Mouse (Mus musculus): Measurements from ENCODE around the gene Preb. TPM values are rescaled to one million over a fixed set of nuclear protein-coding genes. Genes with fewer than 3 reads are reported as not detected.

The Preb gene
- polyA plus RNA-seq, 1 experiment, result 78.2 TPM

- TF ChIP-seq GATA1 (IDR thresholded peaks at IDR 0.05; ENCODE audit: low read length), result no peak
Observed at GRCm38 (mm10) chr5:30918691-30919090, 41.5 kb downstream of the Preb start.

GRCm38 (mm10) chr5:30917891-30918670 is 42.1 kb downstream of the Preb start:
- no peak for TF ChIP-seq GATA1 (IDR thresholded peaks at IDR 0.05; ENCODE audit: low read length)

GRCm38 (mm10) chr5:30917348-30917747 is 42.8 kb downstream of the Preb start:
- no peak for TF ChIP-seq GATA1 (IDR thresholded peaks at IDR 0.05; ENCODE audit: low read length)

GRCm38 (mm10) chr5:30916841-30917240 is 43.3 kb downstream of the Preb start:
- no peak for TF ChIP-seq GATA1 (IDR thresholded peaks at IDR 0.05; ENCODE audit: low read length)

GRCm38 (mm10) chr5:30915974-30916433 is 44.2 kb downstream of the Preb start:
- TF ChIP-seq GATA1 (IDR thresholded peaks at IDR 0.05; ENCODE audit: low read length), result no peak

- no peak for TF ChIP-seq GATA1 (IDR thresholded peaks at IDR 0.05; ENCODE audit: low read length)
Observed at GRCm38 (mm10) chr5:30915456-30915855, 44.7 kb downstream of the Preb start.

GRCm38 (mm10) chr5:30914849-30915248 is 45.3 kb downstream of the Preb start:
- TF ChIP-seq GATA1 (IDR thresholded peaks at IDR 0.05; ENCODE audit: low read length), result no peak

GRCm38 (mm10) chr5:30914101-30914635 is 46.0 kb downstream of the Preb start:
- TF ChIP-seq GATA1 (IDR thresholded peaks at IDR 0.05; ENCODE audit: low read length), result no peak

GRCm38 (mm10) chr5:30913060-30913841 is 46.9 kb downstream of the Preb start, which contains the start of gene Emilin1:
TSS of gene Emilin1 (plus strand) at chr5:30913402.
- TF ChIP-seq GATA1 (IDR thresholded peaks at IDR 0.05; ENCODE audit: low read length), result no peak

GRCm38 (mm10) chr5:30912156-30912555 is 48.0 kb downstream of the Preb start:
- TF ChIP-seq GATA1 (IDR thresholded peaks at IDR 0.05; ENCODE audit: low read length), result no peak

- TF ChIP-seq GATA1 (IDR thresholded peaks at IDR 0.05; ENCODE audit: low read length), result no peak
Observed at GRCm38 (mm10) chr5:30910481-30910880, 49.7 kb downstream of the Preb start.

GRCm38 (mm10) chr5:30909863-30910262 is 50.3 kb downstream of the Preb start:
- no peak for TF ChIP-seq GATA1 (IDR thresholded peaks at IDR 0.05; ENCODE audit: low read length)

GRCm38 (mm10) chr5:30909300-30909659 is 50.9 kb downstream of the Preb start:
- TF ChIP-seq GATA1 (IDR thresholded peaks at IDR 0.05; ENCODE audit: low read length), result no peak

- no peak for TF ChIP-seq GATA1 (IDR thresholded peaks at IDR 0.05; ENCODE audit: low read length)
Observed at GRCm38 (mm10) chr5:30908426-30909299, 51.5 kb downstream of the Preb start.

- no peak for TF ChIP-seq GATA1 (IDR thresholded peaks at IDR 0.05; ENCODE audit: low read length)
Observed at GRCm38 (mm10) chr5:30907413-30908059, 52.6 kb downstream of the Preb start, which contains the start of gene Ost4. TSS of gene Ost4 (minus strand) at chr5:30907788.
